Mouse (Mus musculus) forebrain, postnatal 0 days (tissue): ENCODE results near the gene Rxrb. TPM values are rescaled to one million over a fixed set of nuclear protein-coding genes. Genes with fewer than 3 reads are reported as not detected.

Experiments used
- ATAC-seq: fragments of 200-750 bp; cut with Nextera tagmentation; 2 replicates; pipeline ENCODE4 v1.8.0; 2017; ENCODE audit warnings: mild to moderate bottlenecking, moderate library complexity
- DNase-seq: peaks from one replicate; pipeline ENCODE4 v3.0.0-alpha.2; 2015
- H3K27ac ChIP-seq: fragments of 300-500 bp; sonication (generic); 2 replicates; pipeline ENCODE4 v1.5.1; 2014; ENCODE audit warnings: low read depth, mild to moderate bottlenecking, antibody characterized with exemption, low read length, moderate library complexity, mixed read lengths
- H3K27me3 ChIP-seq: fragments of 300-500 bp; sonication (generic); 2 replicates; pipeline ENCODE4 v1.6.1; 2014; ENCODE audit warnings: mild to moderate bottlenecking, low read length, mixed read lengths; ENCODE audit not compliant: insufficient read depth
- H3K36me3 ChIP-seq: fragments of 300-500 bp; sonication (generic); 2 replicates; pipeline ENCODE4 v1.6.1; 2014; ENCODE audit warnings: mild to moderate bottlenecking, moderate library complexity; ENCODE audit not compliant: insufficient read depth
- H3K4me1 ChIP-seq: fragments of 300-500 bp; sonication (generic); 2 replicates; pipeline ENCODE4 v1.6.1; 2014; ENCODE audit warnings: antibody characterized with exemption; ENCODE audit not compliant: insufficient read depth
- H3K4me2 ChIP-seq: fragments of 300-500 bp; sonication (generic); 2 replicates; pipeline ENCODE4 v1.6.1; 2014; ENCODE audit warnings: low read depth, mild to moderate bottlenecking, moderate library complexity
- H3K4me3 ChIP-seq: fragments of 300-500 bp; sonication (generic); 2 replicates; pipeline ENCODE4 v1.5.1; 2014; ENCODE audit warnings: low read depth, low read length, mixed read lengths
- H3K9ac ChIP-seq: fragments of 300-500 bp; sonication (generic); 2 replicates; pipeline ENCODE4 v1.6.1; 2014; ENCODE audit warnings: mild to moderate bottlenecking
- H3K9me3 ChIP-seq: fragments of 300-500 bp; sonication (generic); 2 replicates; pipeline ENCODE4 v1.6.1; 2016; ENCODE audit warnings: low read length
- CTCF ChIP-seq: sonication (generic); IDR thresholded peaks from 2 replicates; pipeline ENCODE4 v1.5.1; 2016; ENCODE audit warnings: antibody characterized with exemption, control low read depth, low read depth
- WGBS: fragments of 180-500 bp; shearing (Covaris S2); extraction: QIAGEN DNeasy Blood & Tissue Kit; methylation state at CpG from one replicate; pipeline ENCODE4 v1.1.7; 2014; 5-methylcytosine and 5-hydroxymethylcytosine counted together
- polyA plus RNA-seq: library from polyadenylated mRNA; unstranded; fragments of >200 nt; fragmentation: Nextera tagmentation; extraction: Ambion mirVana; gene quantifications from 2 replicates; pipeline ENCODE4 v1.2.1, GENCODE M21; 2015
- total RNA-seq: library from RNA; depleted of rRNA; stranded (reverse); fragments of >200 nt; gene quantifications from 2 replicates; pipeline ENCODE4 v1.2.3, GENCODE M21; 2014

Gene Rxrb
- total and polyA plus RNA-seq, 2 experiments from 2014 or later: 58.1 to 60.8 TPM

DNA sequence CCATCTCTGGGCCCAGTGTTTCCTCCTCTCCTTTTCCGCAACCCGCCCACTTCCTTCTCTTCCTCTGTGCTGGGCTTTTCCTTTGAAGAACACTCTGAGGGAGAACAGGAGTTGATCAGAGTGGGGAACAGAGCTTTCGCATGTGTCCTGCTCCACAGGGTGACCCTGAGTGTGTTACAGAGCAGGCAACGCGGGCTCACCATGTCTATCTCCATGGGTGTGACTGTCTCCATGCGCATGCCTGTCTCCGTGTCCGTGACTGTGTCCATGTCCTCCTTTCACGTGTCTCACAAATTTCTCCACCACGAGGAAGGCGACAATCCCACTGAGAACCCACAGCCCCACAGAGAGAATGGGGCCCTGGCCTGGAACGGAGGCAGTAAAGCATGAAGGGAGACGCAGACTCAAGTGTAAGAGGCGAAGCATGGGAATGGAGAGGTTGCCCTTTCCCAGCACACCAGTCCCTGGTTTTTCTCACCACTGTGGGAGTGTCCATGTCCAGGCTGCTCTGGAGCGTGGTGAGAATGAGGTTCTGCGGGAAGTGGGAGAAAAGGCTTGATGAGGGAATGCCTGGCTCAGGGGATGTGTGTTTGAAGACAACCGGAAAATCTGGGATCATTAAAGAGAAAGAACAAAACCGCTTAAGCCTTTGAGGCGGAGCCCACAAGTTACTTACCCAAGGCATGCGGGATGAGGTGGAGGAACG lies 1.6 kb upstream of the Rxrb start:
- no peak for TF ChIP-seq CTCF
- H3K36me3 ChIP-seq: peaks cover 21% of the 10 kb centered on the region
- no peak overlapping the region for H3K27ac ChIP-seq
- 74% methylated on average over 21 of the region's 21 CpGs for WGBS
- H3K27me3 ChIP-seq: no peaks in the 10 kb centered on the region
- DNase-seq (no peak), ATAC-seq (no peak)
- no peaks in the 10 kb centered on the region for H3K9me3 ChIP-seq
- H3K9ac ChIP-seq: peak overlapping the region; percentile 93
- peaks cover 27% of the 10 kb centered on the region for H3K4me1 ChIP-seq
- H3K4me2 ChIP-seq: peak overlapping the region; percentile 96
- peak overlapping the region; percentile 91 for H3K4me3 ChIP-seq

DNA sequence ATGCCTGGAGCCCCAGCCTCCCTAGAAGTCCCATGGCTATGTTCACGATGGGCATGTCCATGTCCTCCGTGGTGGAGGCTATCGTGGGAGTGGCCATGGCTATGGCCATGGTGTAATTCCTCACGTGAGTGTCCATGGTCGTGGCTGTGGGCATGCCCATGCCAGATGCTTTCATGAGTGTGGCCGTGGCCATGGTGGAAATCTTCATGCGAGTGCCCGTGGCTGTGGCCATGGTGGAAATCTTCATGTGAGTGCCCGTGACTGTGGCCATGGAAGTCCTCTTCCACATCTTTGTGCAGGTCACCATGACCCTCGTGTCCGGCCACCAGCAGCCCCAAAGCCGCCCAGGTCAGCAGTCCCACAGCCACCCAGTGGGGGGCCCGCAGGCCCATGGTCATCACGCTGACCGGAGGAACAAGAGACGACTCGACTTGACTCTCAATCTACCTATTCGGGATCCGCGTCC lies 718 bp upstream of the Rxrb start:
- DNase-seq: peak; percentile 7
- Histone ChIP-seq H3K36me3 (peaks cover 30% of the 10 kb centered on the region), H3K4me1 (peaks cover 23% of the 10 kb centered on the region), H3K4me2 (peak overlapping the region; percentile 96), H3K9me3 (no peaks in the 10 kb centered on the region), H3K27me3 (no peaks in the 10 kb centered on the region), H3K27ac (peak overlapping the region; percentile 98), H3K4me3 (peak overlapping the region; percentile 91), H3K9ac (peak overlapping the region; percentile 93)
- WGBS: 6% methylated on average over 20 of the region's 20 CpGs
- no peak for ATAC-seq
- no peak for TF ChIP-seq CTCF

- DNase-seq (peak; percentile 55), ATAC-seq (peak; percentile 3; the same call in 1 of the 2 replicates)
- 4% methylated on average over 40 of the region's 48 CpGs for WGBS
These were observed 591 bp downstream of the Rxrb start for GRCm38 (mm10) chr17:34032174-34032632.

DNA sequence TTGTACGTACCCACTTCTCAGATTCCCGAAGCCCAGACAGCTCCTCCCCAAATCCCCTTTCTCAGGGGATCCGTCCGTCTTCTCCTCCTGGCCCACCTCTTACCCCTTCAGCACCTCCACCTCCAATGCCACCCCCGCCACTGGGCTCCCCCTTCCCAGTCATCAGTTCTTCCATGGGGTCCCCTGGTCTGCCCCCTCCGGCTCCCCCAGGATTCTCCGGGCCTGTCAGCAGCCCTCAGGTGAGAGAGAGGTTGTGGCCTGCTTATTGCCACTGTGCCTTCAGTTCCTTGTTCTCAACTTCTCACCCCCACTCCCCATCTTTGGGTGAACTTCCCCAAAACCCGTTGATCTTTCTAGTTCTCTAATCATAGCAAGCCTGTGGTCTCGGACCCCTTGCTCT lies 1.2 kb downstream of the Rxrb start:
- Histone ChIP-seq H3K36me3 (peaks cover 49% of the 10 kb centered on the region), H3K27ac (0 out of 2 replicates have a peak overlapping the region, but pooled peaks have one; percentile 98), H3K4me3 (peak overlapping the region; percentile 91), H3K4me2 (peak overlapping the region; percentile 88), H3K27me3 (no peaks in the 10 kb centered on the region), H3K4me1 (peaks cover 18% of the 10 kb centered on the region), H3K9me3 (no peaks in the 10 kb centered on the region), H3K9ac (peak overlapping the region; percentile 93; the same call in 1 of the 2 replicates)
- ATAC-seq (no peak), DNase-seq (no peak)
- WGBS: 58% methylated on average over 9 of the region's 9 CpGs
- TF ChIP-seq CTCF: no peak

More at GRCm38 (mm10) chr17:34032174-34032632, 591 bp downstream of the Rxrb start:
- H3K36me3 ChIP-seq: peaks cover 43% of the 10 kb centered on the region
- peak overlapping the region; percentile 98 for H3K27ac ChIP-seq
- TF ChIP-seq CTCF: no peak
- H3K27me3 ChIP-seq: no peaks in the 10 kb centered on the region
- H3K4me3 ChIP-seq: peak overlapping the region; percentile 91
- H3K4me2 ChIP-seq: peak overlapping the region; percentile 88
- no peaks in the 10 kb centered on the region for H3K9me3 ChIP-seq
- H3K9ac ChIP-seq: peak overlapping the region; percentile 93
- H3K4me1 ChIP-seq: peaks cover 18% of the 10 kb centered on the region

DNA sequence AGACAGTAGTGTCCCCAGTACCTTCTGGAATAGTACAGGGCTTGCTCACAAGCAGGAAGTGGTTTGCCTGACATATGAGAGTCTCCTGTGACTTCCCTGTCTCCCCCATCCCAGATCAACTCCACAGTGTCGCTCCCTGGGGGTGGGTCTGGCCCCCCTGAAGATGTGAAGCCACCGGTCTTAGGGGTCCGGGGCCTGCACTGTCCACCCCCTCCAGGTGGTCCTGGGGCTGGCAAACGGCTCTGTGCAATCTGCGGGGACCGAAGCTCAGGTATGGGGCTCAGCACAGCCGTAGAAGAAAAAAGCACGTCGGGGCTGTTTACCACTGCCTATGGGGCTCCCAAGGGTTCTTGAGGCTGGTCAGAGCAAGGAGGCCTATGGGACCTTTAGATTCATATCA lies 1.8 kb downstream of the Rxrb start:
- Histone ChIP-seq H3K9me3 (no peaks in the 10 kb centered on the region), H3K4me2 (no peak overlapping the region), H3K9ac (no peak overlapping the region), H3K4me3 (no peak overlapping the region), H3K36me3 (peaks cover 51% of the 10 kb centered on the region), H3K27me3 (no peaks in the 10 kb centered on the region), H3K27ac (no peak overlapping the region), H3K4me1 (peaks cover 20% of the 10 kb centered on the region)
- no peak for ATAC-seq
- 86% methylated on average over 9 of the region's 9 CpGs for WGBS
- no peak for TF ChIP-seq CTCF
- no peak for DNase-seq

DNA sequence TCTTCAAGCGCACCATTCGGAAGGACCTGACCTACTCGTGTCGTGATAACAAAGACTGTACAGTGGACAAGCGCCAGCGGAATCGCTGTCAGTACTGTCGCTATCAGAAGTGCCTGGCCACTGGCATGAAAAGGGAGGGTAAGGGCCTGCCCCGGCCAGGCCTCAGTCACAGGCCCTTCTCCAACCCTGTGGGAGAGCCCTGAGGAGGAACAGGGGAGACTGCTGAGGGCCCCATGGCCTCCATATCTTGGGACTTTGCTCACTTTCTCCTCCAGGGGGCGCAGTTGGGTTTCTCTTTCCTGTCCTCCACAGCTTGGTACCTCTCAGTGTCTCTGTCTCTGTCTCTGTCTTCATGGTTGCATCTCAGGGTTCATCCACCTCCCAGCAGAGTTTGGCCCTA lies 2.5 kb downstream of the Rxrb start:
- DNase-seq (peak; percentile 56), ATAC-seq (no peak)
- Histone ChIP-seq H3K27me3 (no peaks in the 10 kb centered on the region), H3K9ac (no peak overlapping the region), H3K9me3 (no peaks in the 10 kb centered on the region), H3K27ac (no peak overlapping the region), H3K4me1 (peaks cover 26% of the 10 kb centered on the region), H3K4me3 (no peak overlapping the region), H3K36me3 (peaks cover 44% of the 10 kb centered on the region), H3K4me2 (no peak overlapping the region)
- peak; percentile 74 for TF ChIP-seq CTCF
- 73% methylated on average over 10 of the region's 10 CpGs for WGBS

DNA sequence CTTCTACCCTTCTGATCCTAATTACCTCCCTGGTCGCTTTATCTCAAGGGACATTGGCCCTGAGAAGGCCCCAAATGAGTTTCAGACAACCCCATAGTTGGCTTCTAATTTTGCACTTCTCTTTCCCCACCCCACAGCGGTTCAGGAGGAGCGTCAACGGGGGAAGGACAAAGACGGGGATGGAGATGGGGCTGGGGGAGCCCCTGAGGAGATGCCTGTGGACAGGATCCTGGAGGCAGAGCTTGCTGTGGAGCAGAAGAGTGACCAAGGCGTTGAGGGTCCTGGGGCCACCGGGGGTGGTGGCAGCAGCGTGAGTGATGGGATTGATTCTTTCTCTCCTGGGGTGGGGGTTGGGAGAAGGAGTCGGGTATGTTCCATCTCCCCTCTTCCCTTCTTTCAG lies 3.9 kb downstream of the Rxrb start:
- no peak overlapping the region for H3K4me3 ChIP-seq
- no peak for TF ChIP-seq CTCF
- no peak for DNase-seq
- ATAC-seq: no peak
- H3K9ac ChIP-seq: no peak overlapping the region
- H3K27me3 ChIP-seq: no peaks in the 10 kb centered on the region
- WGBS: 89% methylated on average over 9 of the region's 9 CpGs
- H3K4me2 ChIP-seq: no peak overlapping the region
- H3K36me3 ChIP-seq: peaks cover 33% of the 10 kb centered on the region
- H3K9me3 ChIP-seq: no peaks in the 10 kb centered on the region
- no peak overlapping the region for H3K27ac ChIP-seq
- H3K4me1 ChIP-seq: peaks cover 19% of the 10 kb centered on the region
